Mouse (Mus musculus) heart, postnatal 10 days (tissue): ENCODE results near the gene Cd96. TPM values are rescaled to one million over a fixed set of nuclear protein-coding genes. Genes with fewer than 3 reads are reported as not detected.

Experiments
- DNase-seq, 2 experiments: peaks; one replicate each; pipeline ENCODE4 v3.0.0; 2021
- intact Hi-C: fragments of 180-260 bp; cut with DNase I; formaldehyde crosslinking; loops from one replicate; pipeline ENCODE4 v1.15.1; 2025
- total RNA-seq, 2 experiments: library from RNA; stranded (reverse); gene quantifications; 2 replicates each; pipeline ENCODE4 v1.2.3; 2021

The Cd96 gene
- total RNA-seq, 2 experiments from 2014 or later = 0.12 to 0.14 TPM

DNA sequence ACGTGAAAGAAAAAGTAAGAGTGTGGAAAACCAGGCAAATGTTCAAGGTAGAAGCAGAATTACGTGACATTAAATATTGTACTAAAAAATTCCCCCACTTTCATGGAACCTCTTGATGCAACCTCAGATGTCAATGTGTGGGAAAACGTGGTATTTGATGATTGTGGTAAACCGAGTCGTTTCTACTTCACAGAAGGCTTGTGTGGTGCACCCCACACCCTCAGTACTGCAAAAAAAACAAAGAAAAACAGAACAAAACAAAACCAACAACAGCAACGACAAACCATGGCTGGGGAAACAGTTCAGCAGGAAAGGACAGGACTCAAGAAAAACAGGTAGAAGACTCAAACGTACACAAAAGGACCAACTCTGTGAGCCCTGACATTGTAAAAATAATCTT is 121.8 kb downstream of the Cd96 start:
- intact Hi-C loops = no loop called here
- no peak for DNase-seq

DNA sequence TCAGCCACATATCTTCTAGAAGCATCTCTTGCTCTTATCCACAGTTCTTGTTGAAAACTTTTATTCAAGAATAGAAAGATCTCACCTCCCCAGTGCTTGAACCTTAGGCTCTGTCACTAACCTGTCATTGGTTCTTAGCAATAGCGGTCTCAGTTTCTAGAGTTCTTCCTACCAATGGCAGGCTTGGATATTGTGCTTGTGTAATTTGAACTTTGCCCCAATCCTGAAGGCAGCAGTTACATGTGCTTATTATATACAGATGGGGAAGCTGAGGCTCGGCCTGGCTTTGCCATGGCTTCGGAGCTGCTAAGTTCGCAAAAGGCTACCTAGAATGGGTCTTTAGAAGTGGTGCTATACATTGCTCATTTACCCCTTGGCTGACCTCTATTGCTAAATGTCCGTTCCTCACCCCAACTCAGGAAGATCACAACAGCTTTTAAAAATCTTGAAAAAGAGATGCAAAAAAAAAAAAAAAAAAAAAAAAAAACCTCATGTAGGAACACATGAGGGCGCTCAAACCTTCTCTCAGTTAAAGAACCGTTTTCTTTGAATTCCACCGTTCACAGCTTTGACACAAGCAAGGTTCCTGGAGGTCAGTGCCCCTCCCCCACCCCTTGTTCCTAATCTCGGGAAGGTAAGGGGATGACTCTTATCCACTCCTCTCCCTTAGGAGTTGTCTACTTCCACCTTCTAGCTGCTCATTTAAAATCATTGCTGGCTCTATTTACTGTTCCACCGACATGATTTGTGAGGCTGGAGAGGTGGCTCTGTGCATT is 129.0 kb downstream of the Cd96 start:
- intact Hi-C loops = loop anchor here (2.0 kb wide), 2 partner anchors 32 to 104 kb away; no protein-coding TSS in a partner anchor
- DNase-seq = no peak

DNA sequence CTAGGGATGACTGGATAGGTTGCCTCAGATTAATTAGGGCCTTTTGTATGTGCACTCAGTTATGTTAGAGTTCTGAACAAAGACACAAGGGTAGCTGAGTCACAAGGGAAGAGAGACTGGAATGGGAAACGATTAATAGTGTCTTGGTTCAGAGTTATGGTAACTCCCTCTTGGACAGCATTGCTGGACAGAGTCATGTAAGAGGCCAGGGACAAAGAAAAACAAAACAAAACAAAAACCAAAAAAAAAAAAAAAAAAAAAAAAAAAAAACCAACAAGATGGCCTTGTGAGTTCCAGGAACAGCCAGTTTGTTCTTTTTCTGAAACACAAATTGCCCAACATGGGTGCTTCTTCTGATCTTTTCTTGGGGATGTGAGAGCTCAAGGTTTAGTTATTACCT is 133.8 kb downstream of the Cd96 start:
- no peak for DNase-seq
- intact Hi-C loops = no loop called here

Other genes starting within 250 kb of the Cd96 start
- 10 to 100 TPM; 39.9 to 61.7 TPM for gene Phldb2, start 166.7 kb downstream of the Cd96 start, total RNA-seq
- under 1 TPM; 0.19 to 0.27 TPM for gene Plcxd2, start 110.0 kb downstream of the Cd96 start, total RNA-seq
- gene Gm4737, start 34.8 kb upstream of the Cd96 start, total RNA-seq = 10 to 100 TPM; 12.4 to 14.2 TPM